Mouse (Mus musculus): ENCODE data around the gene Rnf216. TPM values are rescaled to one million over a fixed set of nuclear protein-coding genes. Genes with fewer than 3 reads are reported as not detected.
A peak's percentile ranks its signal among the peaks of the same experiment; 100 is the strongest.

Rnf216 gene
- 36.5 and 43.0 TPM in 2 replicates for polyA plus RNA-seq (2015; fragmentation: Nextera tagmentation; extraction: Ambion mirVana)

DNA sequence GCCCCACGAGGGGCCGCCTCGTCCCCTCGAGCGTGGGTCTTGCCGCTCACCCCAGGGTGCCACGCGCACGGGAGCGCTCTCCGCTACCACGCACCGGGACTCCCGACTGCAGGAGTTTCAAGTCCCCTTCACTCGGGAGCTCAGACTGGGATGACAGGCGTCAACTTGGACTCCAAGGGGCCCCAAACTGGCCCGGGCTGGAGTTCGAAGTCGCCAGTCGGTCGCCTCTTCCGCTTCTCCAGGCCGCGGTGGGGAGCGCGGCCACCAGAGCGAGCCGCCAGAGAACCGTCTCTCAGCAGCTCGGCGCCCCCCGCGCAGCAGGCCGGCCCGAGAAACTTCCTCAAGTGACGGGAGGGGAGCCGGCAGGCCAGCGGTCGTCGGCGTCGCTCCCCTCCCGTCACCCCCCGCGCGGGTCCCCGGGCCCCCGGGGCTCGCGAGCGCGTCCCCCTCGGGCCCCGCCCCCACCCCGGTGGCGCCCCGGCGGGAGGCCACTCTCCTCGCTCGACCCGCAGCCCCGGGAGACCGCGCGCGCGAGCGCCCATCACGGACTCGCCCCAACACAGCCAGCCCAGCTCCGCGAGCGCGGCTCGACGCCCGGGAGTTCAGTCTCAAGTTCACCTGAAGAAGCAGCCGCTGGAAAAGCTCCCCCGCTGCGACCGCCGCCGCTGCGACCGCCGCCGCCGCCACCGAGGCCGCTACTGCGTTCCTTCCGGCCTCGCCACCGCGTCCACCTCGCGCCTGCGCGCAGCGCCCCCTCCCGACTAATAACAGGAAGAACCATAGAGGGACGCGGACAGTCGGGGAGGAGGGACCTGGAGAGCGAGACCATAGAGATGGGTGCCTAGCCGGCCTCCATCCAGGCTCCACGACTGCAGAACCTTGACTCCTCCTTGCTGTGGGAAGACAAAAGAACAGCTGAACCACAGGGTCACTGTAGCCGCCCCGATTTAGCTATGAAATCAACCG, at the start of gene Rnf216:
Gene Rnf216, minus strand, starts transcription at position 714 of the 966 bp plus-strand sequence.
- H3K36me3 ChIP-seq (ENCODE audit: control insufficient read depth, insufficient read depth): no peaks in the 10 kb centered on the region
- H3K27me3 ChIP-seq (replicated peaks; ENCODE audit: control insufficient read depth, insufficient read depth, low read length): no peaks in the 10 kb centered on the region
- peak; percentile 97 for ATAC-seq
- H3K9ac ChIP-seq (replicated peaks; ENCODE audit: low read depth, low read length): peak within 1 kb of the TSS; percentile 79
- H3K4me1 ChIP-seq (replicated peaks; ENCODE audit: control insufficient read depth, insufficient read depth, low read length): peaks cover 8% of the 10 kb centered on the region
- peak within 1 kb of the TSS; percentile 84 for H3K4me2 ChIP-seq (ENCODE audit: low read length)
- H3K4me3 ChIP-seq (replicated peaks; ENCODE audit: low read length): peak within 1 kb of the TSS; percentile 64
- no peaks in the 10 kb centered on the region for H3K9me3 ChIP-seq (ENCODE audit: control insufficient read depth, low read length)
- H3K27ac ChIP-seq (ENCODE audit: low read length): peak within 1 kb of the TSS; percentile 80
- 1% methylated on average over 92 of the region's 110 CpGs for WGBS

GRCm38 (mm10) chr5:143155534-143155933, 42.7 kb upstream of the Rnf216 start:
- H3K27me3 ChIP-seq (replicated peaks; ENCODE audit: control insufficient read depth, insufficient read depth, low read length): peaks cover 24% of the 10 kb centered on the region
- ATAC-seq: no peak
- no peak overlapping the region for H3K4me2 ChIP-seq (ENCODE audit: low read length)
- no peaks in the 10 kb centered on the region for H3K4me1 ChIP-seq (replicated peaks; ENCODE audit: control insufficient read depth, insufficient read depth, low read length)
- WGBS: 89% methylated on average over 3 of the region's 3 CpGs
- H3K36me3 ChIP-seq (ENCODE audit: control insufficient read depth, insufficient read depth): no peaks in the 10 kb centered on the region
- H3K27ac ChIP-seq (ENCODE audit: low read length): no peak overlapping the region
- H3K9ac ChIP-seq (replicated peaks; ENCODE audit: low read depth, low read length): no peak overlapping the region
- no peak overlapping the region for H3K4me3 ChIP-seq (replicated peaks; ENCODE audit: low read length)
- no peaks in the 10 kb centered on the region; the same call in 1 of the 2 replicates for H3K9me3 ChIP-seq (ENCODE audit: control insufficient read depth, low read length)

DNA sequence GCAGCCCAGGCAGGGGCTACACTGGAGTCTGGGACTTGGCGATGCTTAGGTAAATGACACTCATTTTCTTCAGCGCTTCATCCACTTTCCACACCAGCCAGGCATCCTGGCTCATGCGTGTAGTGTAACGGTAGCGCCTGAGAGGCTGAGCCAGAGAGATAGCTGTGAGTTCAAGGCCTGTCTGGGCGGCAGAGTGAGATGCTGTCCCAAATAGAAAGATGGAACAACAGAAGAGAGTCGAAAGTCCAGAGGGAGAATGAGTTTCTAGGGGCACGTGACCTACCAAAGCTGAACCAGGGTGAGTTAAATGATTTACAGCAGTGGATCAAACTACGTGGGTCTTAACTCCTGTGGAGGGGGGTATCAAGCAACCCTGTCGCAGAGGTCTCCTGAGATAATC, 41.0 kb upstream of the Rnf216 start:
- H3K9me3 ChIP-seq (ENCODE audit: control insufficient read depth, low read length): peaks cover 3% of the 10 kb centered on the region; the same call in 1 of the 2 replicates
- H3K9ac ChIP-seq (replicated peaks; ENCODE audit: low read depth, low read length): no peak overlapping the region
- no peak for ATAC-seq
- 90% methylated on average over 10 of the region's 10 CpGs for WGBS
- H3K27me3 ChIP-seq (replicated peaks; ENCODE audit: control insufficient read depth, insufficient read depth, low read length): peaks cover 19% of the 10 kb centered on the region
- no peaks in the 10 kb centered on the region for H3K36me3 ChIP-seq (ENCODE audit: control insufficient read depth, insufficient read depth)
- no peak overlapping the region for H3K4me3 ChIP-seq (replicated peaks; ENCODE audit: low read length)
- H3K4me2 ChIP-seq (ENCODE audit: low read length): no peak overlapping the region
- no peak overlapping the region for H3K27ac ChIP-seq (ENCODE audit: low read length)
- H3K4me1 ChIP-seq (replicated peaks; ENCODE audit: control insufficient read depth, insufficient read depth, low read length): no peaks in the 10 kb centered on the region

DNA sequence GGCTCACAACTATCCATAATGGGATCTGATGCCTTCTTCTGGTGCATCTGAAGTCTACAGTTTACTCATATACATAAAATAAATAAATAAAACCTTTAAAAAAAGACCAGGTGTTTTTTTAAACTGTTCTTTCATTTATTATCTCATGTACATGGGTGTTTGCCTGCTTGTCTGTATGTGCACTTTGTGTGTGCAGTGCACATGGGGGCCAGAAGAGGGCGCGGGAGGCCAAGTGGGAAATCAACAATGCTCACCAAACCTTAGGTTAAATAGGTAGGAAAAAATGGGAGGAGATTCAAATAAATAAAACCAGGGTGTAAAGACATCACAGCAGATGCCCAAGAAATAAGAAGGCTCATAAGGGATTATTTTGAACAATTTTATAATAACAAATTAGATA, 37.2 kb upstream of the Rnf216 start:
- no peak for ATAC-seq
- H3K9me3 ChIP-seq (ENCODE audit: control insufficient read depth, low read length): peaks cover 3% of the 10 kb centered on the region; the same call in 1 of the 2 replicates
- no peak overlapping the region for H3K27ac ChIP-seq (ENCODE audit: low read length)
- H3K4me1 ChIP-seq (replicated peaks; ENCODE audit: control insufficient read depth, insufficient read depth, low read length): no peaks in the 10 kb centered on the region
- H3K36me3 ChIP-seq (ENCODE audit: control insufficient read depth, insufficient read depth): no peaks in the 10 kb centered on the region
- WGBS: 89% methylated on average over 2 of the region's 2 CpGs
- no peak overlapping the region for H3K9ac ChIP-seq (replicated peaks; ENCODE audit: low read depth, low read length)
- no peak overlapping the region for H3K4me2 ChIP-seq (ENCODE audit: low read length)
- no peaks in the 10 kb centered on the region for H3K27me3 ChIP-seq (replicated peaks; ENCODE audit: control insufficient read depth, insufficient read depth, low read length)
- no peak overlapping the region for H3K4me3 ChIP-seq (replicated peaks; ENCODE audit: low read length)

DNA sequence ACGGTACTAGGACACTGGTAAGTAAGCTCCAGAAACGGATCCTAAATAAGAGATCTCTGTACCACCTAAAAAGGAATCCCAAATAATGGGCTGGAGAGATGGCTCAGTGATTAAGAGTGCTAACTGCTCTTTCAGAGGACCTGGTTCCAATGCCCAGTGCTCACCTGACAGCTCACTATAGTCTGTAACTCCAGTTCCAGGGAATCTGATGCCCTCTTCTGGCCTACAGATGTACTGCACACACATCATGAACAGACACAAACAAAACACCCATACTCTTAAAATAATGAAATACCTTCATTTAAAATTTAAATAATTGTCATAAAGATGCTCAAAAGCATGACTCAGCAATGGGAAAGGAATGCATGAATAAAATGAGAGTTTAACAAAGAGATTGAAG, 36.7 kb upstream of the Rnf216 start:
- H3K4me2 ChIP-seq (ENCODE audit: low read length): no peak overlapping the region
- no peaks in the 10 kb centered on the region for H3K4me1 ChIP-seq (replicated peaks; ENCODE audit: control insufficient read depth, insufficient read depth, low read length)
- no peak overlapping the region for H3K9ac ChIP-seq (replicated peaks; ENCODE audit: low read depth, low read length)
- no peaks in the 10 kb centered on the region for H3K36me3 ChIP-seq (ENCODE audit: control insufficient read depth, insufficient read depth)
- H3K4me3 ChIP-seq (replicated peaks; ENCODE audit: low read length): no peak overlapping the region
- 84% methylated on average over 2 of the region's 2 CpGs for WGBS
- peaks cover 3% of the 10 kb centered on the region; the same call in 1 of the 2 replicates for H3K9me3 ChIP-seq (ENCODE audit: control insufficient read depth, low read length)
- ATAC-seq: no peak
- H3K27me3 ChIP-seq (replicated peaks; ENCODE audit: control insufficient read depth, insufficient read depth, low read length): no peaks in the 10 kb centered on the region
- no peak overlapping the region for H3K27ac ChIP-seq (ENCODE audit: low read length)

DNA sequence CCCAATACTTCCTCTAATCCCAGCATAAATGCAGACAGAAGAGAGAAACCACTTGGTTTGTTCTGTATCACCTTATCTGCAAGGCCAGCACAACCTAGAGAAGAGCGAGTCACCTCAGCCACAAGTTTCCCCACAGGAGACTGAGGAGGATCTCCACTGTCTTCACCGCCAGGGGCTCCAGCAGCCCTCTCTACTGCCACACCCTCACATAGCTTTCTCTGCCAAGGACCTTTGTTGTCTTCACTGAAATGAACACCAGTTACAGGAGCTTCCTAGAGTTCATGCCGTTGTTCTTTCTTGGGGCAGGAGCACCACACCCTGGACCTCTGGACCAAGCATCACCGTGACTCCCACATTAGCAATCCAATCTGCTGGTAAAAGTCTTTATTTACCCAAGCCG, 35.9 kb upstream of the Rnf216 start:
- H3K9ac ChIP-seq (replicated peaks; ENCODE audit: low read depth, low read length): no peak overlapping the region
- no peak for ATAC-seq
- no peaks in the 10 kb centered on the region for H3K27me3 ChIP-seq (replicated peaks; ENCODE audit: control insufficient read depth, insufficient read depth, low read length)
- no peaks in the 10 kb centered on the region for H3K36me3 ChIP-seq (ENCODE audit: control insufficient read depth, insufficient read depth)
- peaks cover 3% of the 10 kb centered on the region; the same call in 1 of the 2 replicates for H3K9me3 ChIP-seq (ENCODE audit: control insufficient read depth, low read length)
- H3K4me2 ChIP-seq (ENCODE audit: low read length): no peak overlapping the region
- H3K4me3 ChIP-seq (replicated peaks; ENCODE audit: low read length): no peak overlapping the region
- H3K4me1 ChIP-seq (replicated peaks; ENCODE audit: control insufficient read depth, insufficient read depth, low read length): no peaks in the 10 kb centered on the region
- WGBS: 94% methylated on average over 5 of the region's 5 CpGs
- H3K27ac ChIP-seq (ENCODE audit: low read length): no peak overlapping the region

GRCm38 (mm10) chr5:143147481-143147880, 34.7 kb upstream of the Rnf216 start, which contains the start of gene Olfr718-ps1:
Olfr718-ps1 (minus strand) TSS chr5:143147581.
- ATAC-seq: no peak
- Histone ChIP-seq H3K4me1 (replicated peaks; ENCODE audit: control insufficient read depth, insufficient read depth, low read length) (no peaks in the 10 kb centered on the region), H3K36me3 (ENCODE audit: control insufficient read depth, insufficient read depth) (no peaks in the 10 kb centered on the region), H3K27ac (ENCODE audit: low read length) (no peak within 1 kb of the TSS), H3K27me3 (replicated peaks; ENCODE audit: control insufficient read depth, insufficient read depth, low read length) (no peaks in the 10 kb centered on the region), H3K4me3 (replicated peaks; ENCODE audit: low read length) (no peak within 1 kb of the TSS), H3K4me2 (ENCODE audit: low read length) (no peak within 1 kb of the TSS), H3K9ac (replicated peaks; ENCODE audit: low read depth, low read length) (no peak within 1 kb of the TSS), H3K9me3 (ENCODE audit: control insufficient read depth, low read length) (peaks cover 3% of the 10 kb centered on the region; the same call in 1 of the 2 replicates)
- WGBS: 73% methylated on average over 3 of the region's 3 CpGs

DNA sequence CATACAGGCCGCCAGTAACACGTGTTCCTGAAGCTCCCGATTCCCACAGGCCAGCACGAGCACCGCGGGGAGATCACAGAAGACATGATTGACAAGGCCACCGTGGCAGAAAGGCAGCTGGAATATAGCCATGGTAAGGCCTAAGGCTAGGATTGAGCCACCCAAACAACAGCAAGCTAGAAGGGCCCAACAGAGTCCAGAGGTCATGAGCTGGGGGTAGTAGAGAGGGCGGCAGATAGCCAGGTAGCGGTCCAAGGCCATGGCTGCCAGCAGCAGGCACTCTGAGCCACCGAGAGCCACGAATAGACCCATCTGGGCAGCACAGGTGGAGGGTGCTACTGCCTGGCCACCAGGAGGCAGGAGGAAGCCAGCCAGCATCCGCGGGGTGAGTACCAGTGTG, 24.8 kb upstream of the Rnf216 start:
- Histone ChIP-seq H3K36me3 (ENCODE audit: control insufficient read depth, insufficient read depth) (no peaks in the 10 kb centered on the region), H3K9ac (replicated peaks; ENCODE audit: low read depth, low read length) (no peak overlapping the region), H3K4me2 (ENCODE audit: low read length) (no peak overlapping the region), H3K4me3 (replicated peaks; ENCODE audit: low read length) (no peak overlapping the region), H3K4me1 (replicated peaks; ENCODE audit: control insufficient read depth, insufficient read depth, low read length) (no peaks in the 10 kb centered on the region), H3K27me3 (replicated peaks; ENCODE audit: control insufficient read depth, insufficient read depth, low read length) (no peaks in the 10 kb centered on the region), H3K9me3 (ENCODE audit: control insufficient read depth, low read length) (no peaks in the 10 kb centered on the region), H3K27ac (ENCODE audit: low read length) (no peak overlapping the region)
- no peak for ATAC-seq
- 87% methylated on average over 13 of the region's 13 CpGs for WGBS

DNA sequence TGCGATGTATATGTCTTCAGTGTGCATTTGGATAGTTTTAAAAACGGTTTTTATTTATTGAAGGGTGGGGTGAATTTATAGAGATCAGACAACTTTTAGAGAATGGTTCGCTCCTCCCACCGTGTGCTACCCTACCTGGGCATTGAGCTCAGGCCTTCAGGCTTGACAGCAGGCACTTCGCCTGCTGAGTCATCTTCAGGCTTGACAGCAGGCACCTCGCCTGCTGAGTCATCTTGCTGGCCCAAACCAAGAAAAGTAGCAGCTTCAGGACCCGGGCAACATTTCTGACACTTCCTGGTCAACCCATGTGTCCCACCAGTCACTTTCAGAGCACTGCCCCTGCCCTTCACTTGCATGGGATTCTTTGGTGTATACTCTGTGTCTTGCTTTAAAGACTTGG, 22.2 kb upstream of the Rnf216 start:
- no peaks in the 10 kb centered on the region for H3K4me1 ChIP-seq (replicated peaks; ENCODE audit: control insufficient read depth, insufficient read depth, low read length)
- no peak overlapping the region for H3K4me2 ChIP-seq (ENCODE audit: low read length)
- no peak overlapping the region for H3K27ac ChIP-seq (ENCODE audit: low read length)
- no peak overlapping the region for H3K9ac ChIP-seq (replicated peaks; ENCODE audit: low read depth, low read length)
- no peak overlapping the region for H3K4me3 ChIP-seq (replicated peaks; ENCODE audit: low read length)
- no peaks in the 10 kb centered on the region for H3K36me3 ChIP-seq (ENCODE audit: control insufficient read depth, insufficient read depth)
- 92% methylated on average over 7 of the region's 7 CpGs for WGBS
- H3K9me3 ChIP-seq (ENCODE audit: control insufficient read depth, low read length): no peaks in the 10 kb centered on the region; the same call in 1 of the 2 replicates
- ATAC-seq: no peak
- no peaks in the 10 kb centered on the region for H3K27me3 ChIP-seq (replicated peaks; ENCODE audit: control insufficient read depth, insufficient read depth, low read length)
